Mouse (Mus musculus) cerebellum, postnatal 36 days (tissue): Measurements from ENCODE around the gene Pacsin2.
"Not testable (repeated sequence)": the region's sequence is repeated elsewhere in the genome, so short reads cannot be mapped to it uniquely, and the experiment has no call there.

ENCODE experiments used
- DNase-seq, 2 experiments: peaks; one replicate each; pipeline ENCODE4 v3.0.0; 2021 to 2022; ENCODE audit warnings: mixed read lengths in 2 of 2

Gene Pacsin2

DNA sequence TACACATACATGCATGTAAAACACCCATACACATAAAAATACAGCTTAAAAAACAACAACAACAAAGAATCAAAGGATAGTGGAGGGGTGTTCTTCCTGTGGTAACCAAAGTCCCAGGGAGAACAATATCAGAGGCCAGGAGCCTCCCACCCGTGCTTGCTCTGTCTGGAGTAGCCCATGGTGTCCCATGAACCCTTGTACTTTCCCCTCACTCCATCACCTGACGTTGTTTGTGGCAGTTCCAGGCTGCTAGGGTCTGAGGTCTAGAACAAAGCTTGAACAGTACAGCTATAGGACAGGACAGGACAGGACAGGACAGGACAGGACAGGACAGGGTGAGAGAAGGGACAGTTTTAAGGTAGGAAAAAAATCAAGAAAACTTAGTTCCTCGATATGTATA, 13.7 kb upstream of the Pacsin2 start:
- DNase-seq = no peak

DNA sequence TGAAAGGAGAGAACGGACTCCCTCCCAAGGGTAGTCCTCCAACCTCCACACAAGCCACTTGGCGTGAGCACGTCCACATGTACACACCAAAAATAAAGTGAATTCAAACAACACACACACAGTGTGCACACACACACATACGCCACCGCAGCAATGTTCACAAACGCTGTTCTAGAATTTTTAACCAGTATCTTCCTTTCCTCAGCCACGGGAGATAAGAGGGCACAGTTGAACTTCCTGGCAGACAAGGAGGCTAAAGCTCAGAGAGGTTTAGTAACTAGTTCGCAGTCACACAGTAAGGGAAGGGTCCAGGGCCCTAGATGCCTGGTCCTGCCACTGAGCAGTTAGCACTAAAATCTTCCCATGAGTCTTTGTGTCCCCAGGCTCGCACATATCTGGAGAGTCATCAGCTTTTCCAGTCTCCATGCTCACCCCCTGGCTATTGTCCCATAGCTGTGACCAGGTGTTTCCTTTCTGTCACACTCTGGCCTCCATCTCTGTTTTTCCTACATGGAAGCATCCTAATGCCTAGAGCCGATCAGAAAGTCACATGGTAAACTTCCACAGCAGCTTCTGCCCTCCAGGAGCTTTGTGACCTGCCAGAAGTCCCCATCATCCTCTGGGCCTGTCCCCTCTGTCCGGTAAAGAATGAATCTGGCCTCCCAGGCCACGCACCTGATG, 12.3 kb upstream of the Pacsin2 start:
- no peak for DNase-seq

DNA sequence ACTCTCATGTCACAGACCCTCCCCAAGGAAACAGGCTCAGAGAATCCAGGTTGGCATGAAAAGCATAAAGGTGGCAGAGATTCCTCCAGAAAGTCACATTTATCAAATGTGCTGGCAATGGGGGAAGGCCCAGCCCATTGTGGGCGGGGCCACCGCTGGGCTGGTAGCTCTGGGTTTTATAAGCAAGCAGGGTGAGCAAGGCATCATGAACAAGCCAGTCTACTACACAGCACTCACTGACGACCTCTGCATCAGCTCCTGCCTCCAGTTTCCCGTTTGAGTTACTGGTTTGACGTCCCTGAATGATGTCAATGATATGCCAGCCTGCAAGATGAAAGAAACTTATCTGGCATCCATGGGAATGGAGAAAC, 10.0 kb upstream of the Pacsin2 start:
- DNase-seq = no peak

DNA sequence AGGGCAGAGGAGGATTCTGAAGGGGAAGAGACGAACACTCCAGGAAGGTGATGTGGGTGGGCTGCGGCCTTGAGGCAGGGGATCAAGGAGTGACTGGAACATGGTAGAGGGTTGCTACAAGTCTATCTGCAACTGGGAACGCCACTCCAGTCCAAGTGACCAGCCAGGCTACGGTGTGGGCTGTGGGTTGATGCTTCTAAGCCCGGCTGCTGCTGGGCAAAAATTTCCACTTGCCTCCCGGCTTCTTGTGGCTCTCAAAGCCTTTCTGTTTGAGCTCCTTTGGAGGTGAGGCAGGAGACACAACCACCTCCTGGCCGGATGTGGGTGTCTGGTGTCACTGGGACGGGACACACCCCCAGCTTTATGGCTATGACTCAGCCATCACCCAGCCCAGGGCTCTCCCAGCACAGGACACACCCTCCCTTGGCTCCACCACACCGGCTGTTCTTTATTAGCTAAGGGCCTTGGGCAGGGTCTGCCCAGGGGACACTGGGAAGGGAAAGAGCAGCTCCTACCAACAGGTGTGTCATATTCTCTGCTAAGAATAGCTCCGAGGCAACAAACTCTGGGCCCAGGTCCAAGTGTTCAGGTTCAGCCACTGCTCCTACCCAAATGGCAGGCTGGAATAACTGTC, 9.5 kb upstream of the Pacsin2 start:
- no peak for DNase-seq

DNA sequence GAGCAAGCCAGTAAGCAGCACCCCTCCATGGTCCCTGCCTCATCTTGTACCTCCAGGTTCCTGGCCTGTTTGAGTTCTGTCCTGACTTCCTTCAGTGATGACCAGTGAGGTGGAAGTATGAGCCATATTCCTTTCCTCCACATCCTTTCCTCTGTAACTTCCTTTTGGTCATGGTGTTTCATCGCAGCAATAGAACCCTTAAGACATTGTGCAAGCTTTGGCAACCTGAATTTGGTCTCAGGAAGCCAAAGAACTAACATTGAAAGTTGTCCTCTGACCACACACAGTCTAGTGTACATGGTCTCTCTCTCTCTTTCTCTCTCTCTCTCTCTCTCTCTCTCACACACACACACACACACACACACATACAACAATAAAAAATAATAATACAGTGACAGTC, 8.8 kb upstream of the Pacsin2 start:
- DNase-seq = no peak

DNA sequence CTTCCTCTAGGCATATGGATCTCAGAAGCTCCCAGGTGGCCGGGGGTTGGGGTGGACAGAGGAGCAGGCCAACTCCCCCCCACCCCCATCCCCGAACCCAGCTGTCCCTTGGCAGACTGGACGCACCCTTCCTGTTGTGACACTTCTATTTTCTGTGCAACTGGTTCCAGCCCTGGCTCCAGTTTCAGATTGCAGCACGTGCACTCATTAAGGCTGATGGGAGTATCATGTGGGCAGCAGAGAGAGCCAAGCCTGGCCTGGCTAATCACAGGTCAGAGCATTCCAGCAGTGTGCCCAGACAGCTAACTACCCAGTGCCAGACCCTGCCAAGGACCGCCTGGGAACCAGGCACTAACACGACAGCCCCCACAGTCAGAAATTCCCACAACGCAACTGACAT, 7.1 kb upstream of the Pacsin2 start:
- no peak for DNase-seq

DNA sequence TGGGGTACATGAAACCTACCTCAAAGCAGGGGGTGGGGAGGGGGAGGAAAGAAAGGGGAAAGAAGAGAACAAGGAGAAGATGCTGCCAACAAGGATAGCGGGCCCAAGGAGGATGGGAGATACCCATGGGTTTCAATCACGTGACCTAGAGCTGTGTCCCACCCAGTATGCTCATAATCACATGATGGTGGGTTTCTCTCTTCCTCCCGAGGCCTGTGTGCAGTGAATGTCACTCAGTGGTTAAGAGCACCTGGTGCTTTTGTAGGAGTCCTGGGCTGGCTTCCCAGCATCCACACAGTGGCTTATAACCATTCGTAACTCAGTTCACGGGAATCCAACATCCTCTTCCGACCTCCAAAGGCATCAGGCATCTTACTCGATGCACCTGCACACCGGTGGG, 6.0 kb upstream of the Pacsin2 start:
- DNase-seq = no peak

DNA sequence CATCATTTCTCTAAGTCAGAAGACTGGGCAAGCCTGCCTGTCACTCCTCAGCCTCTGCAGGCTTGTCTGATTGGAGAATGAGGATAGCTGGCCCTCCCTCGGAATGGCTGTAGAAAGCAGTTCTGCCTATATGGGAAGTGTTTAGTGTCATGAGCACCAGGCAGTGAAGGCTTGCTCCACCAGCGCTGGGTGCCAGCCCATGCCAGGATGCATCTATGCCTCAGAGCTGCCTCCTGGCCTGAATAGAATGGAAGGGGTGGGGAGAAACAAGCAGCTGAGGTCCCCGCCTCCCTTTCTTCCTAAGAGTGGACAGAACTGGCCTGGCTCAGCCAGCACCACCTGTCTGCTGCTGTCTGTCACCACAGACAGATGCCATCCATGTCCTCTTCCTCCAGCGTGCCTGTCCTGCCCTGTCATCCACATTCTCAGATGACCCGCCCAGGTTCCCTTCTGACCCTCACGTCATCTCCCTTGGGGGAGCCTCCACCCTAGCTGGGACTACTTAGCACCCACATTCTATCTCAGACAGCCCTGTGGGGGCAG, 4.9 kb upstream of the Pacsin2 start:
- no peak for DNase-seq

DNA sequence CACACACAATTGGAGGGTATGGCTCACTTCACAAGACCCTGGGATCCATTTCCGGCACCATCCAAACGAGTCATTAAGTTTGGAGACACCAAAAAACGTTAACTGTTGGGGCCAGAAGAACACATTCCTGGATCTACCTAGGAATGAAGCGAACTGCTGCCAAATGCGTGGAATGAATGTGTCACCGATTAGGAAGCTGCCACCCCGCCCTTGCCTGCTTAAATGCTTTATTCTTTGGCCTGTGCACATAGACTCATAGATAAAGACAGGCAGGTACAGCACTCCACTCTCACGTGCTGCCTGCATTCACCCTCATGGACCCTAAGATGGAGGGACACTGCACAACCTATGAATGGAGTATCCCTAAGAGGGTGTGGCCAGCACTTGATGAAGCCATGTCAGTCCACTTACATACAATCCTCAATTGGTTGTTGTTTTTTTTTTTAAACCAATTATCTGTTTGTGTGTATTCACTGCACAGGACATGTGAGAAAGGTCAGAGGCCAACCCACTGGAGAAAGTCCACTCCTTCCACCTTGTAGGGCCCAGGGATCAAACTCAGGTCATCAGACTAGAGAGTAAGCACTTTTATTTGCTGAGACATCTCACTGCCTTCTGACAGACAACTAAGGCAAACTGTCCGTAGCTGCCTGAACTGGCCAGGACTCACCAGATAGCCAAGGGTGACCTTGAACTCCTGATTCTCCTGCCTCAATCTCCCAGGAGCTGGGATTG, 3.0 kb upstream of the Pacsin2 start:
- DNase-seq = no peak

DNA sequence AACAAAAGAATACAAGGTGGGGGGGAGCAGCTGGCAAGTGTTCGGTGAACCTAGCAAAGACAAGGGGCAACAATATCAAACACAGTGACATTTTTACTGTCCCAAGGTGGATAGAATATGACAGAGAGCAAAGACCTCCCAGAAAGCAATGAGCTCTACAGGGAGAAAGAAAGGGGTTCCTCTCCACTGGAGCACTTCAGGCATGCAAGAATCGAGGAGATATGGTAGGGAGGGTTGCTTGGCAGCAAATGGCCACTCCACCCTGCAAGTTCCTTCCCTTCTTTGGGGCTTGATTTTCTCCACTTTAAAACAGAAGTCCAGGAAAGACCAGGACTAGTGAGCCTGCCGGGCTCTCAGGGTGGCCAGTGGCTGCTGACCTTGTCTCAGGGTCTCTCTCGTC, 1.9 kb upstream of the Pacsin2 start:
- DNase-seq = no peak

DNA sequence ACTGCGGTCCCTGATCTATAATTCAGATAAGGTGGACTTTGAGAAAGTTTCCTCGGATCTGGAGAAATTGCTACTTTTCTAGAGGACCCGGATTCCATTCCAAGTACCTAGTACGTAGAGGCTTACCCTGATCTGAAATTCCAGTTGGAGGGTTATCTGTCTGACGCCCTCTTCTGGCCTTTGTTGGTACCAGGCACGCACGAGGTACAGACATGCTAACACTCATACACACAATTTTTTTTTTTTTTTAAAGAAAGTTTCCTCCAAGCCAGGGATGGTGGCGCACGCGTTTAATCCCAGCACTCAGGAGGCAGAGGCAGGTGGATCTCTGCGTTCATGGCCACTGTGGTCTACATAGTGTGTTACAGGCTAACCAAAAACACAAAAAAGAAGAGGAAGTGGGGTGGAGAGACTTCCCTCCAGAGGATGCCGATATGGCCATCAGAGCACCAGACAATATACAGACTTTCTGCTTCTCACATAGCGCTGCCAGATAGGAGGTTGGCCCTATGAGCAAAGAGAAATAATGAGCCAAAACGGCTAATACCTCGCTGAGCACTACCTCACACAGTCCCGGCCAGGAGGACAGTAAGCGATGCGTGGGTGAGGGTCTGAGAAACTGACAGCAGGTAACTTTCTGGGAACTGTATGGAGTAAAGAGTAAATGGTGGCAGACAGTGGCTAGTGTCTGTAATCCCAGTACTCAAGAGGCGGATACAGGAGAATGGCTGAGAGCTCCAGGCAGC, 672 bp upstream of the Pacsin2 start:
- no peak for DNase-seq

DNA sequence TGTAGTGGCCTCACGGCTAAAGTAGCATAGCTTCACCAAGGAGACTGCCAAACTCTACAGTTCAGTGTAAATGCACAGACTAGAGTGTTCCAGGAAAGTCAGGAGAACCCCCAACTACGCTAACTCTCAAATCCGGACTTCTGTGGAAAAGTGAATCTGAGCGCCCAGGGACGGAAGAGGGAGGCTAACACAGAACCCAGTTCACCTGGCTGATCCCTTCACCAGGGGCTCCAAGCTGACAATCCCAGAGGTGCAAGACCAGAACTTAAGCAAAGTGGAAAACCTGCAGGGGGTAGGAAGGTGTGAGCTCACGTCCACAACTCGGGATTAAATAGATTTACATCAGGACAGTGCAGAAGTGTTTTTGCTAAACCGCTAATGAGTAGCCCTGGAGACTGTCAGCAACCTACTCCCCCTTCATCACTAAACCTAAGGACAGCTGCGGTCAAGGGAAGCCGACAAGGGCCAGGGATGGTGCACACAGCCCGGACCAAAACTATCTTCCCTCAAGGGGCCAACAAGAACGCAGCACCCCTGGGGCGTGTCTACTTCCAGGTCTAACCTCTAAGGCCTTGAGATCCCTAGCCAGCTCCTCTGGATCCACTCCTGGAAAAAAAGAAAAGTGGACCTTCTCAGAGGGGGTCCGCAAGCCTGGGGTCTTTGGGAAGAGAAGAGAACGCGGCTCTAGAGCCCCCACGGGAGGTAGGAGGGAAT, 880 bp downstream of the Pacsin2 start:
- DNase-seq = no peak

DNA sequence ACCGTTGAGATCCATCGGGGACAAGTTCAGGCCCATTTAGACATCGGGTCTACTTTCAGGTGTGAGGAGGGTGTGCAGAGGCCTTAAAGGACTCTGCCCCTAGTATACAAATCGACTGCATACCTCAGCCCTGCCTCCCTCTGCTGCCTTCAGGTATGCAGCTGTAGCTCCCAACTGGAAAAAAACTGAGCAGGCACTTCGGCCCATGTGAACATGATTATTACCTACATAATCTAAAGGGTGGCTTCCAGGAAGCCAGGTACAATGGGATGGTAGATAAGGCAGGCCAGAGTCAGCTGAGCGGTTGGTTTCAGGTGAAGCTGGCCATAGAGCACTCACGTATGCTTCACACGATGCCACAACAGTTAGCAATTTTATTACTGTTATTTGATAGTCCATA, 2.1 kb downstream of the Pacsin2 start:
- not testable (repeated sequence) for DNase-seq

DNA sequence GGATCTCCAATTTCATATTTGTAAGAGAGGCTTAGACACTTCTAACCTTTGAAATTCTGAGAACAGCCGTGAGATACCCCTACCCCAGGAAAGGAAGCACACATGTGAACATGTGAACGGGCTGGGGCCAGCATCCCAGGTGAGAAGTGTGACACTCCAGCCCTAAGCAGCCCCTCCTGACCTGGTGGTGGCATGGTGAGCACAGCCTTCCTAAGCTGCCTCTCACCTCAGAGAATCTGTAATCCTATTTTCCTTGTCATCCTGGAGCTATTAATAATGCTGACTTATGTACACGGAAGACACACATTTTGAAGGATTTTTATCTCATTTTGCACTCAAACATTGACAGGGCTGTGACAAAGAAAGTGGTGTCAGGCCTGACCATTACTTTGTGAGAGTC, 3.5 kb downstream of the Pacsin2 start:
- no peak for DNase-seq

DNA sequence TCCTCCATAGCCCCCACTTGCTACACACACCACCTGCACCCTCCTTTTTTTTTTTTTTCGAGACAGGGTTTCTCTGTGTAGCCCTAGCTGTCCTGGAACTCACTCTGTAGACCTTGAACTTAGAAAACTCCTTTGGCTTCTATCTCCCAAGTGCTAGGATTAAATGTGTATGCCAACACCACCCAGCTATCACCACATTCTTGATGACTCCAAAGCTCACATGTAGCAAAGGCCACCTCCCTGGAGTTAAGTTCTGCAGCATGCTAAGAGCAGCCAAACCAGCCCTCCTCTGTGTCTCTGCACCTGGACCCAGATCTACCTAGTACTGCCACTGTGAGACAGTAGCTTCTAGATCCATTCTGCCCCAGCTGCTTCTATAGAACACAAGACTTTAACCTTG, 6.9 kb downstream of the Pacsin2 start:
- DNase-seq = no peak

DNA sequence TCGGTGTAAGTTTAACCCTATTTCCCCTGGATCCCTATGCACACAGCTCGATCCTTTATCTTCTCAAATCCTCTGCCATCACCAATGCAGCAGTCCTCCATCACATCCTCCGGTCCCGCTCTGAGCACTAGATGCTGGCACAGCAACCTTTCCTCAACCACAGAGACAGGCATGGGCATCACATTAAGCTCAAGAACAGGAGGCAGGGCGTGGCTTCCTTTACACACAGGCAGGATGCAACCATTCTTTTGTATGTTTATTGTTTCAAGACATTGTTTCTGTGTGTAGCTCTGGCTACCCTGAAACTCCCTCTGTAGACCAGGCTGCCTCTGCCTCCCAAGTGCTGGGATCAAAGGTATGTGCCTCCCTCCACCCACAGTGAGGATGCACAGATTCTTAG, 8.8 kb downstream of the Pacsin2 start:
- DNase-seq = no peak

DNA sequence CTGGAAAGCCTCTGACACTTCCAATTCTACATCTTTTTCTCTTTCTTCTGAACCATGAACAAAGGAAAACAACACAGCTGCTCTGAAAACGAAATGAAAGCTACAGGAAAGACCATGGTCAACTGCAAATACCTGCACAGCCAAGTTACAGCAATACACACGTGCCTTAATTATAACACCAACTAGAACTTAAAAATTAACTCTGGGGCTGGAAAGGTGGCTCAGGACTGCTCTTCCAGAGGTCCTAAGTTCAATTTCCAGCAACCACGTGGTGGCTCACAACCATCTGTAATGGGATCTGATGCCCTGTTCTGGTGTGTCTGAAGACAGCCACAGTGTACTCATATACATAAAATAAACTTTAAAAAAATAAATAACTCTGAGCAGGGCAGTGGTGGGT, 9.4 kb downstream of the Pacsin2 start:
- DNase-seq = no peak

DNA sequence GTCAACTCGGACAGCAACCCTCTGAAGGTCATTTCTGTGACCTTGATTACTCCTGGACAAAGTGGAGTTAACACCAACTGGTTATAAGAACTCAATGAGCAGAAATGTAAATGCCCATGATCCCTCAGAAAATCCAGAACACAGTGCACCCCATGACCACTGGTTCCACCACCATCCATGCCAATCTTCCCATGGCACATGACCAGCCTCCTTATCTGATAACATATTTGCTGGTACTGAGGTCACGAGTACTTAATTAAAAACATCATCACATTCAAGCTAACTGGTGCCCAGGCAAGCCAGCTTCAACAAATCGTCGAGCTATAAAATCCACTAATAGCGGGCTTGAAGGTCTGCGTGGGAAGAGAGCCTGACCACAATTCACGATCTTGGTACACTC, 10.0 kb downstream of the Pacsin2 start:
- DNase-seq = no peak

DNA sequence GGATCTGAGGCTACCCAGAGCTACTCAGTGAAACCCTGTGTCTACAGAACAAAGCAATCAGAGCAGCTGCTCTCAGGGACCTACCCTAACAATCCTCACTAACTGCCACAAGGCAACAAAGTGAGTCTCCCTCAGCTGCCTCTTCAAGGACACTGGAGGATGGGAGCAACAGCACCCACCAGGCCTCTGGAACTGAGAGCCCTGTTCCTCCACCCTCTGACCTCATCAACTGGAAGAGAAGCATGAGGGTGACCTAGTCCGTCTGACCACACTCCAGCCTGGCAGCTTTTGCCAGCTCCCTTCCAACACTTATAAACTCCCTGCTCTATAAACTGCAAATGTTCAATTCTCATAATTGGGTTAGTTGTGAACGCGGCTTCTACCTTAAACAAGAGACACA, 10.5 kb downstream of the Pacsin2 start:
- no peak for DNase-seq

DNA sequence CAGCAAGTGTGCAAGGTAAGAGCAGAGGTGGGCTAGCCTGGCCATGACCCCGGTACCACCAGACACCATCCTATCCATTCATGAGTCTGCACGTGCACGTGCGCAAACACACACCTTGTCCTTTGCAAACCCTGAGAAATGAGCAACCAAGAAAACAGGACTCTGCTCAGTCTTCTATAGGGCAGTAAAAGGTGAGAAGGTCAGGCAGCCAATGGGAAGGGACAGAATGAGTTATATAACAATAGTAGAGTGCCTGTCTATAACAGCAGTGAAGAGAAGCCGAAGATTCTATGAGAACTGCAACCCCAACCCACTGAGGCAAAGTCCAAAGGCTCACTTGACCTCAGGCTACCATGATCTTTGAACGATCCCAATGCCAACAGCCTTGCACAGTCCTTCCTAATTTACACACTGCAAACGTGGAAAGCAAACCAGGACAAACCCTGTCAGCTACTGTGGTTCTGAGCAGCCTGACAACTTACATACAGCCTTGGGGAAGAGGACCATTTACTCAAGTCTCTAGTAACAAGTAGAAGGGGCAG, 12.1 kb downstream of the Pacsin2 start:
- DNase-seq = no peak

DNA sequence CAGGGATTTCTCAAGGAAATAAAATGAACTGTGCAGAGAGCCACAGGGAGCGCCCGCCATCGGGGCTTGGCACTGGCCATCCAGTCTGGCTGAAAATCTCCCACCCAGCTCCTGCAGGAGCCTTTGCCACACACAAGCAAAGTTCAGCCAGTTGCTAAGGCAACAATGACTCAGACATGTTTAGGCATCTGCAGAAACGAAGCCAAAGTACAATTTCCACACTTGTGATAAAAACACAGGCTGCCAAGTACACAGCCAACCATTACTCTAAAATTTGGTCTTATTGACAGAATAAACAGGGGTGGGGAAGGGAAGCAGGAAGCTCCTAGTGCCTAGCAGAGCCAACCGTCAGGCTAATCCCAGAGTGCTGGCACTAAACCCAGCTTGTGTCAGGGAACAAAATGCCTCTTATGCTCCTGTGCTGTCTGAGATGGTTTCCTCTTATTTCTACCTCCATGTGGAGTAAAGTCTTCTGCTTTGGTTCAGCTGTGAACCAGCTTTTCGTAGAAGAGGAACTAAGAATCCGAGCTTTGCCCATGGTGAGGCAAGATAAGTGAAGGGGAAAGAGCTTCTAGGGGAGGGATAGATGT, 12.7 kb downstream of the Pacsin2 start:
- no peak for DNase-seq

DNA sequence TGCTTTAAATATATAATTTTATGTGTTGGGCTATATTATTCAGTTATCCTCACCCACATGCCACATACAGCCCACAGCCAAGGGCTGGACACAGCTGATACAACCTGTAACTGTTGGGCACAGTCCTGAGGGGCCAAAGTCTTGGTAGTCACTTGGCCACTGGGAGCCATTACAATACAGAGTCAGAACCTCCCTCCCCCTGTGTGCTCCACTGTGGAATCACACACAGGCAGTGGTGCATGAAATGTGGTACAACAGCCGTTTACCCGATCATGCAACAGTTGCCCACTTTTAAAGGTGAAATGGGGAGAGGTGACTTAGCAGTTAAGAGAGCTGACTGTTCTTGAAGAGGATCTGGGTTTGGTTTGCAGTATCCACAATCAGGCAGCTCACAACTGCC, 14.4 kb downstream of the Pacsin2 start:
- DNase-seq = no peak
